23 mouse cellular contexts compared by ENCODE assay signal in genomic region chr12:102686321-102686720, GRCm38 (mm10). TPM values are rescaled to one million over a fixed set of nuclear protein-coding genes. Genes with fewer than 3 reads are reported as not detected.
DNase-seq lines count a peak whose midpoint lies in the region; ATAC-seq and TF ChIP-seq lines count a peak whose summit lies in the region.
"Had no signal": no experiment of that assay in that cellular context is flagged by ENCODE, and none has a peak within 500 bp of the region (broad histone marks: within the 10 kb centered on the region; RNA-seq: fewer than 3 reads in every experiment).

No protein-coding gene starts in this region.

- H3K9me3 ChIP-seq in forebrain, embryonic 12.5 days: no peaks in the 10 kb centered on the region
- H3K9me3 ChIP-seq in forebrain, postnatal 0 days (ENCODE audit: low read length): no peaks in the 10 kb centered on the region
- no peaks in the 10 kb centered on the region for H3K9me3 ChIP-seq in hindbrain, embryonic 16.5 days (ENCODE audit: control insufficient read depth, low read length)
- H3K9me3 ChIP-seq in hindbrain, embryonic 10.5 days: no peaks in the 10 kb centered on the region
- no peaks in the 10 kb centered on the region for H3K9me3 ChIP-seq in kidney, embryonic 15.5 days (replicated peaks)
- H3K9me3 ChIP-seq: embryonic facial prominence, embryonic 12.5 days; heart, embryonic 10.5 days; liver, embryonic 13.5 days; lung, embryonic 15.5 days had no signal

- no peak for DNase-seq in forebrain, postnatal 0 days
- no peak for DNase-seq in hindbrain, embryonic 10.5 days (ENCODE audit: low spot score)
- peak; percentile 56 for DNase-seq in lung, postnatal 25 days (ENCODE audit: low spot score)
- no peak for DNase-seq in lung, adult 2 months
- peak; percentile 63 for DNase-seq in lung, postnatal 36 days
- DNase-seq: adrenal gland, adult 8-10 months; cerebellum, adult 11-12 months; gastrocnemius, adult 2 months; heart, postnatal 4 days; kidney, postnatal 36 days; layer of hippocampus, postnatal 36 days; liver, embryonic 13.5 days; retina, postnatal 1 day; right cerebral cortex, postnatal 25 days; thymus, postnatal 14 days had no signal

- 93% methylated on average over 5 of the region's 5 CpGs for WGBS in forebrain, embryonic 12.5 days
- 97% methylated on average over 5 of the region's 5 CpGs for WGBS in forebrain, postnatal 0 days
- WGBS in hindbrain, embryonic 16.5 days: 97% methylated on average over 5 of the region's 5 CpGs
- WGBS in hindbrain, embryonic 10.5 days: 87% methylated on average over 5 of the region's 5 CpGs
- WGBS in lung, adult 2 months: 72% methylated on average over 5 of the region's 5 CpGs
- WGBS in kidney, embryonic 15.5 days: 94% methylated on average over 5 of the region's 5 CpGs

- H3K27ac ChIP-seq in forebrain, embryonic 12.5 days: peak overlapping the region; percentile 80
- no peak overlapping the region; the same call in 1 of the 2 replicates for H3K27ac ChIP-seq in forebrain, postnatal 0 days (ENCODE audit: low read depth, low read length)
- H3K27ac ChIP-seq in hindbrain, embryonic 16.5 days (ENCODE audit: low read depth, low read length): peak overlapping the region; percentile 68; the same call in 1 of the 2 replicates
- H3K27ac ChIP-seq in hindbrain, embryonic 10.5 days: no peak overlapping the region
- H3K27ac ChIP-seq in kidney, embryonic 15.5 days: no peak overlapping the region
- H3K27ac ChIP-seq: embryonic facial prominence, embryonic 12.5 days; gastrocnemius, adult 2 months; heart, embryonic 10.5 days; liver, embryonic 13.5 days; lung, embryonic 15.5 days had no signal

- no peak overlapping the region for H3K9ac ChIP-seq in forebrain, embryonic 12.5 days
- no peak overlapping the region for H3K9ac ChIP-seq in forebrain, postnatal 0 days
- no peak overlapping the region for H3K9ac ChIP-seq in hindbrain, embryonic 16.5 days (ENCODE audit: low read depth, low read length)
- H3K9ac ChIP-seq in kidney, embryonic 15.5 days: no peak overlapping the region
- H3K9ac ChIP-seq: embryonic facial prominence, embryonic 12.5 days; liver, embryonic 13.5 days; lung, embryonic 15.5 days had no signal

- TF ChIP-seq POLR2A in lung, adult 2 months (IDR thresholded peaks at IDR 0.05; ENCODE audit: borderline replicate concordance, extremely low read depth, low read depth, low read length): no peak

- no peaks in the 10 kb centered on the region for H3K36me3 ChIP-seq in forebrain, embryonic 12.5 days (replicated peaks)
- H3K36me3 ChIP-seq in forebrain, postnatal 0 days (ENCODE audit: insufficient read depth): no peaks in the 10 kb centered on the region
- H3K36me3 ChIP-seq in hindbrain, embryonic 16.5 days (ENCODE audit: control insufficient read depth, insufficient read depth, low read length): no peaks in the 10 kb centered on the region
- H3K36me3 ChIP-seq in hindbrain, embryonic 10.5 days: peaks cover 6% of the 10 kb centered on the region; the same call in 1 of the 2 replicates
- H3K36me3 ChIP-seq in kidney, embryonic 15.5 days: no peaks in the 10 kb centered on the region
- H3K36me3 ChIP-seq: embryonic facial prominence, embryonic 12.5 days; heart, embryonic 10.5 days; liver, embryonic 13.5 days; lung, embryonic 15.5 days had no signal

- H3K4me3 ChIP-seq in forebrain, embryonic 12.5 days (replicated peaks): no peak overlapping the region
- H3K4me3 ChIP-seq in forebrain, postnatal 0 days (ENCODE audit: low read depth, low read length): no peak overlapping the region
- H3K4me3 ChIP-seq in hindbrain, embryonic 16.5 days (ENCODE audit: low read length): no peak overlapping the region
- no peak overlapping the region for H3K4me3 ChIP-seq in hindbrain, embryonic 10.5 days
- H3K4me3 ChIP-seq in lung, adult 2 months (replicated peaks; ENCODE audit: extremely low read depth, low read depth, low read length): no peak overlapping the region
- H3K4me3 ChIP-seq in kidney, embryonic 15.5 days (replicated peaks): no peak overlapping the region
- H3K4me3 ChIP-seq: embryonic facial prominence, embryonic 12.5 days; gastrocnemius, adult 2 months; heart, embryonic 10.5 days; liver, embryonic 13.5 days; lung, embryonic 15.5 days had no signal

- no peak for ATAC-seq in forebrain, embryonic 12.5 days (ENCODE audit: low FRiP score)
- no peak for ATAC-seq in forebrain, postnatal 0 days
- no peak for ATAC-seq in hindbrain, embryonic 16.5 days
- no peak for ATAC-seq in kidney, embryonic 15.5 days (replicated peaks; ENCODE audit: low FRiP score)
- ATAC-seq: activated CD4-positive, CD25-positive, alpha-beta regulatory T cell, adult 4 months; inflammation-experienced regulatory T-cells, adult 6 months had no signal

- no peaks in the 10 kb centered on the region for H3K27me3 ChIP-seq in forebrain, embryonic 12.5 days
- H3K27me3 ChIP-seq in forebrain, postnatal 0 days (ENCODE audit: insufficient read depth, low read length): no peaks in the 10 kb centered on the region
- no peaks in the 10 kb centered on the region for H3K27me3 ChIP-seq in hindbrain, embryonic 16.5 days (replicated peaks; ENCODE audit: control insufficient read depth, insufficient read depth, low read length)
- H3K27me3 ChIP-seq in hindbrain, embryonic 10.5 days (ENCODE audit: insufficient read depth, poor library complexity, severe bottlenecking): no peaks in the 10 kb centered on the region
- no peaks in the 10 kb centered on the region for H3K27me3 ChIP-seq in kidney, embryonic 15.5 days
- H3K27me3 ChIP-seq: embryonic facial prominence, embryonic 12.5 days; liver, embryonic 13.5 days; lung, embryonic 15.5 days had no signal

- no peak overlapping the region for H3K4me2 ChIP-seq in forebrain, embryonic 12.5 days
- no peak overlapping the region for H3K4me2 ChIP-seq in forebrain, postnatal 0 days (ENCODE audit: low read depth)
- no peak overlapping the region for H3K4me2 ChIP-seq in hindbrain, embryonic 16.5 days (ENCODE audit: low read length)
- H3K4me2 ChIP-seq in kidney, embryonic 15.5 days: no peak overlapping the region
- H3K4me2 ChIP-seq: embryonic facial prominence, embryonic 12.5 days; liver, embryonic 13.5 days; lung, embryonic 15.5 days had no signal

- TF ChIP-seq CTCF in forebrain, postnatal 0 days (IDR thresholded peaks at IDR 0.05; ENCODE audit: low read depth): no peak
- no peak for TF ChIP-seq CTCF in lung, adult 2 months (IDR thresholded peaks at IDR 0.05; ENCODE audit: insufficient read depth, low read length)

- peaks cover 30% of the 10 kb centered on the region for H3K4me1 ChIP-seq in forebrain, embryonic 12.5 days
- H3K4me1 ChIP-seq in forebrain, postnatal 0 days (ENCODE audit: insufficient read depth): peaks cover 25% of the 10 kb centered on the region
- peaks cover 23% of the 10 kb centered on the region for H3K4me1 ChIP-seq in hindbrain, embryonic 16.5 days (ENCODE audit: control insufficient read depth, insufficient read depth, low read depth, low read length)
- peaks cover 69% of the 10 kb centered on the region for H3K4me1 ChIP-seq in hindbrain, embryonic 10.5 days (replicated peaks)
- H3K4me1 ChIP-seq in lung, adult 2 months (ENCODE audit: control insufficient read depth, insufficient read depth, low read length): peaks cover 11% of the 10 kb centered on the region
- peaks cover 66% of the 10 kb centered on the region for H3K4me1 ChIP-seq in kidney, embryonic 15.5 days

RNA-seq across cellular contexts. Expression of gene Itpk1, which starts 18.4 kb away (rescaled TPM):
- polyA plus RNA-seq in forebrain, embryonic 12.5 days (2016; fragmentation: Nextera tagmentation; extraction: Ambion mirVana): 22.5 and 23.1 TPM in 2 replicates
- total RNA-seq in forebrain, postnatal 0 days (2014; rRNA removed): 47.5 and 66.5 TPM in 2 replicates
- 47.6 and 50.8 TPM in 2 replicates for polyA plus RNA-seq in forebrain, postnatal 0 days (2015; fragmentation: Nextera tagmentation; extraction: Ambion mirVana)
- polyA plus RNA-seq in hindbrain, embryonic 16.5 days (2015; fragmentation: Nextera tagmentation; extraction: Ambion mirVana): 41.2 and 42.5 TPM in 2 replicates
- 20.5 and 29.2 TPM in 2 replicates for polyA plus RNA-seq in hindbrain, embryonic 10.5 days (2016; fragmentation: Nextera tagmentation; extraction: Ambion mirVana)
- 23.0 and 26.3 TPM in 2 replicates for polyA plus RNA-seq in lung, adult 2 months (2012; rRNA removed)
- 18.9 and 20.8 TPM in 2 replicates for polyA plus RNA-seq in kidney, embryonic 15.5 days (2015; fragmentation: Nextera tagmentation; extraction: Ambion mirVana)

RNA-seq across cellular contexts. Expression of gene Moap1, which starts 57.1 kb away (rescaled TPM):
- 30.1 and 33.4 TPM in 2 replicates for polyA plus RNA-seq in forebrain, embryonic 12.5 days (2016; fragmentation: Nextera tagmentation; extraction: Ambion mirVana)
- 35.0 and 47.2 TPM in 2 replicates for total RNA-seq in forebrain, postnatal 0 days (2014; rRNA removed)
- polyA plus RNA-seq in forebrain, postnatal 0 days (2015; fragmentation: Nextera tagmentation; extraction: Ambion mirVana): 53.4 and 61.4 TPM in 2 replicates
- 72.4 and 81.3 TPM in 2 replicates for polyA plus RNA-seq in hindbrain, embryonic 16.5 days (2015; fragmentation: Nextera tagmentation; extraction: Ambion mirVana)
- 34.4 and 37.9 TPM in 2 replicates for polyA plus RNA-seq in hindbrain, embryonic 10.5 days (2016; fragmentation: Nextera tagmentation; extraction: Ambion mirVana)
- polyA plus RNA-seq in lung, adult 2 months (2012; rRNA removed): 0.45 and 0.63 TPM in 2 replicates
- 24.5 and 25.4 TPM in 2 replicates for polyA plus RNA-seq in kidney, embryonic 15.5 days (2015; fragmentation: Nextera tagmentation; extraction: Ambion mirVana)

RNA-seq across cellular contexts. Expression of gene Tmem251, which starts 57.2 kb away (rescaled TPM):
- 12.0 and 12.4 TPM in 2 replicates for polyA plus RNA-seq in forebrain, embryonic 12.5 days (2016; fragmentation: Nextera tagmentation; extraction: Ambion mirVana)
- total RNA-seq in forebrain, postnatal 0 days (2014; rRNA removed): 5.7 and 6.0 TPM in 2 replicates
- polyA plus RNA-seq in forebrain, postnatal 0 days (2015; fragmentation: Nextera tagmentation; extraction: Ambion mirVana): 12.9 and 13.1 TPM in 2 replicates
- polyA plus RNA-seq in hindbrain, embryonic 16.5 days (2015; fragmentation: Nextera tagmentation; extraction: Ambion mirVana): 9.9 and 11.8 TPM in 2 replicates
- 11.1 and 11.5 TPM in 2 replicates for polyA plus RNA-seq in hindbrain, embryonic 10.5 days (2016; fragmentation: Nextera tagmentation; extraction: Ambion mirVana)
- 2.1 and 2.6 TPM in 2 replicates for polyA plus RNA-seq in lung, adult 2 months (2012; rRNA removed)
- 10.0 and 10.8 TPM in 2 replicates for polyA plus RNA-seq in kidney, embryonic 15.5 days (2015; fragmentation: Nextera tagmentation; extraction: Ambion mirVana)

Comparison
In these comparisons a context has a peak if more than half of its experiments do, and no peak if none do; other contexts are left out.
1. H3K27ac ChIP-seq: peak in forebrain, embryonic 12.5 days (single experiment) and hindbrain, embryonic 16.5 days (single experiment); none in forebrain, postnatal 0 days (single experiment), hindbrain, embryonic 10.5 days (single experiment) and kidney, embryonic 15.5 days (single experiment).
2. DNase-seq: peak in lung, postnatal 25 days (single experiment) and lung, postnatal 36 days (single experiment); none in forebrain, postnatal 0 days (single experiment), hindbrain, embryonic 10.5 days (single experiment) and lung, adult 2 months (single experiment).
3. RNA of gene Moap1, which starts 57.1 kb away (polyA plus RNA-seq): 72.4 to 81.3 TPM in hindbrain, embryonic 16.5 days, 53.4 to 61.4 TPM in forebrain, postnatal 0 days, 34.4 to 37.9 TPM in hindbrain, embryonic 10.5 days, 30.1 to 33.4 TPM in forebrain, embryonic 12.5 days and 24.5 to 25.4 TPM in kidney, embryonic 15.5 days; 0.45 to 0.63 TPM in lung, adult 2 months; every median in the first group is over 10 times any median in the second.